Mouse (Mus musculus) limb, embryonic 13.5 days (tissue): ENCODE measurements around the gene Tmem178. TPM values are rescaled to one million over a fixed set of nuclear protein-coding genes. Genes with fewer than 3 reads are reported as not detected.

ENCODE experiments used
- ATAC-seq: fragments of 200-750 bp; cut with Nextera tagmentation; 2 replicates; pipeline ENCODE4 v1.8.0; 2017; ENCODE audit warnings: low read depth, moderate number of reproducible peaks, moderate TSS enrichment; ENCODE audit not compliant: low FRiP score
- H3K27ac ChIP-seq: fragments of 300-500 bp; sonication (generic); 2 replicates; pipeline ENCODE4 v1.5.1; 2015; ENCODE audit warnings: inconsistent platforms, mild to moderate bottlenecking, moderate library complexity
- H3K27me3 ChIP-seq: fragments of 300-500 bp; sonication (generic); 2 replicates; pipeline ENCODE4 v1.6.1; 2015; ENCODE audit warnings: mild to moderate bottlenecking, inconsistent platforms
- H3K36me3 ChIP-seq: fragments of 300-500 bp; sonication (generic); 2 replicates; pipeline ENCODE4 v1.6.1; 2015; ENCODE audit warnings: inconsistent platforms, mild to moderate bottlenecking, moderate library complexity
- H3K4me1 ChIP-seq: fragments of 300-500 bp; sonication (generic); 2 replicates; pipeline ENCODE4 v1.6.1; 2015; ENCODE audit warnings: inconsistent platforms
- H3K4me2 ChIP-seq: fragments of 300-500 bp; sonication (generic); replicated peaks from 2 replicates; pipeline ENCODE4 v1.6.1; 2015; ENCODE audit warnings: inconsistent platforms, mild to moderate bottlenecking, moderate library complexity
- H3K4me3 ChIP-seq: fragments of 300-500 bp; sonication (generic); 2 replicates; pipeline ENCODE4 v1.5.1; 2015; ENCODE audit warnings: moderate library complexity, mild to moderate bottlenecking, inconsistent platforms
- H3K9ac ChIP-seq: fragments of 300-500 bp; sonication (generic); 2 replicates; pipeline ENCODE4 v1.6.1; 2015; ENCODE audit warnings: mild to moderate bottlenecking, inconsistent platforms
- H3K9me3 ChIP-seq: fragments of 300-500 bp; sonication (generic); 2 replicates; pipeline ENCODE4 v1.6.1; 2016; ENCODE audit warnings: inconsistent platforms
- WGBS: fragments of 180-500 bp; shearing (Covaris S2); methylation state at CpG from one replicate; pipeline ENCODE4 v1.1.7; 2015; 5-methylcytosine and 5-hydroxymethylcytosine counted together
- polyA plus RNA-seq: library from polyadenylated mRNA; unstranded; fragments of >200 nt; fragmentation: Nextera tagmentation; extraction: Ambion mirVana; gene quantifications from 2 replicates; pipeline ENCODE4 v1.2.1, GENCODE M21; 2015

Gene Tmem178
- polyA plus RNA-seq, 1 experiment from 2014 or later = 9.1 TPM

DNA sequence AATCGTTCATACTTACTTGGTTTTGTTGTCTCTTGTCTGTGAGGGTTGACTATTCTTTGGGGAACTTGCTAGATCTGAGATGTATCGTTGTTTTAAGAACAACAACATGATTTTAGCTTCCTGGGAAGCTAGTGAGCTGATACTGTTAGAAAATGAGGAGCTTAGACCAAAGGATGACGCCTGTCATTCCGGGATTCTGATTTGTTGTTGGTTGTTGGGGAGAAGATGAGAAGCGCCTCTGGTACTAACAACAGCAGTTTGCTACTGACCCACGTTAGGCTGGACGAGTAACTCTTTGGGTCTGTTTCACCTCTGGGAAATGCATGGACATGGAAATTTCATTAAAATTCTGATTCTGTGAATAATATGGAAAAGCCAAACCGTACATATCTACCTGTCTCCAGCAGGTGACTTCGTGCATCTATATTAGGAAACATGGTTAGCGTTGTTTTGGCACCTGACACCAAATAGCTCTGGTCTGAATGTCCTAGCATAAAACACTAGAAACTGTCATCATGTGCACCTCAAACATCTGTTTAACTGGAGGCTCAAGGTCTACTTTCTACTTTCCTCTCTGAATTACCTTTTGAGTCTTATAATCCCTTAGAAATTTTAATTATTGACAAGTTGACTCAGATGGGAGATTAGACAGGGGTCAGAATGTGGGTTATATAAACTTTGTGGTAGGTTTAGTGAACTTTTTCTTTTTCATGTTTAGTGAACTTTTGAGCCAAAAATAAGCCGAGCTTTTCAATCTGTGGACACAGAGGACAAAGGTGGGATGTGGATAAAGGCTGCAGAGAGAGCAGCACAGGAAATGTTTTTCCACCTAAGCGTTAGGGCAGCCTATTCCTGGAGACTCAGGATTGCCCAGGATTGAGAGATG, 2.9 kb downstream of the Tmem178 start:
- Histone ChIP-seq H3K4me2 (no peak overlapping the region), H3K4me3 (no peak overlapping the region), H3K36me3 (no peaks in the 10 kb centered on the region), H3K4me1 (no peaks in the 10 kb centered on the region; the same call in 1 of the 2 replicates), H3K9me3 (no peaks in the 10 kb centered on the region), H3K9ac (no peak overlapping the region), H3K27me3 (peaks cover 37% of the 10 kb centered on the region), H3K27ac (no peak overlapping the region)
- no peak for ATAC-seq
- WGBS = 79% methylated on average over 12 of the region's 12 CpGs

DNA sequence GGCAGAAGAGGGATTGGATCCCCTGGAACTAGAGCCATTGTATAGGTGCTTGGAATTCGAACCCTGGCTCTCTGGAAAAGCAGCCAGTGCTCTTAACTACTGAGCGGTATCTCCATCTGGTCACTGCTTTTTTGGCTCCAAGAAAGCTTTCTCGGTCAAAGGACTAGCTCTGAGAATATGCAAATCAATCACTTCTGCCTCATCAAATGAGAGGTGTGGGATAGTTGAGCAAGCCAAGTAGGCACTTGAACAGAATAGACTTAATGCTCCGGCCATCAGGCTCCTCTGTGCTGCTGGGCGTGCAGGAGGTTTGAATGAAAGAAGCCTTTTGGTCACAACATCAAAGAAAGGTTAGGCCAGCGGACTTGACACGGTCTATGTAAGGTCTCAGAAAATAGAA, 5.0 kb downstream of the Tmem178 start:
- H3K27me3 ChIP-seq = peaks cover 21% of the 10 kb centered on the region
- ATAC-seq = no peak

DNA sequence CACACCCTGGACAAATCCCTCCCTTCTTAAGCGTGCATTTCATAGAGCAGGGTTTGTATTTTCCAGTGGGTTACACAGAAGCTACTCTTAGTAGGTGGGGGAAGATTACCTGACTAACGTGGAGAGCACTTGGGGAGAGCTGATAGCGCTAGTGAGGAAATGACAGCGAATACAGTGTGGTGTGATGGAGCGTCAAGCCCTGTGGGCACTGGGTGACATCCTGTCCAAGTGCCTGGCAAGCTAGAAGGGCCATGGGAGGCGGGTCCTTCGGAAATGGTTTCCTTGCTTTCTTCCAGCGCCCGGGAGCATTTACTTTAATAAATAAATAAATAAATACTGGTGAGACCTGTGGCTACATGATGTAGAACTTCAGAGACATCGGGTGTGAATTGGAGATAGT, 5.5 kb downstream of the Tmem178 start:
- no peak overlapping the region for H3K9ac ChIP-seq
- no peak for ATAC-seq
- H3K4me2 ChIP-seq = no peak overlapping the region
- H3K27me3 ChIP-seq = peaks cover 16% of the 10 kb centered on the region
- WGBS = 84% methylated on average over 10 of the region's 10 CpGs
- H3K9me3 ChIP-seq = no peaks in the 10 kb centered on the region
- H3K36me3 ChIP-seq = no peaks in the 10 kb centered on the region
- no peaks in the 10 kb centered on the region; the same call in 1 of the 2 replicates for H3K4me1 ChIP-seq
- no peak overlapping the region for H3K4me3 ChIP-seq
- no peak overlapping the region for H3K27ac ChIP-seq

More for the DNA sequence above, 5.0 kb downstream of the Tmem178 start:
- no peak overlapping the region for H3K9ac ChIP-seq
- no peaks in the 10 kb centered on the region; the same call in 1 of the 2 replicates for H3K4me1 ChIP-seq
- no peak overlapping the region for H3K4me3 ChIP-seq
- no peaks in the 10 kb centered on the region for H3K9me3 ChIP-seq
- WGBS = 84% methylated on average over 7 of the region's 7 CpGs
- no peak overlapping the region for H3K27ac ChIP-seq
- H3K4me2 ChIP-seq = no peak overlapping the region
- no peaks in the 10 kb centered on the region for H3K36me3 ChIP-seq

DNA sequence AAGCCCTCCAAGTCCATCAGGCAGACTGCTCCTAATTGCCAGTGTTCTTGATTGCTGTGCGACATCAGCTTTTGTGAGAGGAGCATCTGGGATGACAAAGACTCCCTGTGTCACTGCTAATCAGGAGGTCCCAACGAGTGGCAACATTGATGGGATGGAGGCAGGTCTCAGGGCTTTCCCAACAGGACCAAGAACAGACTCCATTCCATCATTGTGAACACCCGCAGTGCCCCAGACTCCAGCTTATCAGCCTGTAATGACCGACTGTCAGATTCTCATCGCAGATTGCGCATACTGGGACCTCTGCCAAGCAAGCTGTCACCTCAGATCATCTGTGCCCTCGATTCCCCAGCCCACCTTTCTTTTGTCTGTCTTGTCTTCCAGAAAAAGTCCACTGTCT, 7.9 kb downstream of the Tmem178 start:
- Histone ChIP-seq H3K27me3 (no peaks in the 10 kb centered on the region; the same call in 1 of the 2 replicates), H3K27ac (no peak overlapping the region), H3K9me3 (no peaks in the 10 kb centered on the region), H3K9ac (no peak overlapping the region), H3K4me3 (no peak overlapping the region), H3K4me1 (no peaks in the 10 kb centered on the region), H3K36me3 (no peaks in the 10 kb centered on the region), H3K4me2 (no peak overlapping the region)
- no peak for ATAC-seq
- 75% methylated on average over 7 of the region's 7 CpGs for WGBS

DNA sequence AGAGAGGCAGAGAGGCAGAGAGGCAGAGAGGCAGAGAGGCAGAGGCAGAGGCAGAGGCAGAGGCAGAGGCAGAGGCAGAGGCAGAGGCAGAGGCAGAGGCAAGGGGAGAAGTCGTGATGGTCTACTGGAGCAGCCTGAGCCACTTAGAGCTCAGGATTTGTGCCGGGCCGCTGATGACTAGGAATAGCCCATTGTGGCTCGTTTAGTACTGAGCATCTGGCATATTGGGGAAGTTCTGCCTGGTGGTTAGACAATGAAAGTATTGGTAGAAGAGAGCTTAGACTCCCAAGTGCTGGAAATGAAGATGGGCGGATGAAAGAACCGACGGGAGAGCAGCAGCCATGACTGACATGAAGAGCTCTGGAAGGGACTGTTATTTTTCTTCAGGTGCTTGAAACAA, 11.0 kb downstream of the Tmem178 start:
- Histone ChIP-seq H3K9ac (no peak overlapping the region), H3K4me3 (no peak overlapping the region), H3K4me2 (no peak overlapping the region), H3K27me3 (no peaks in the 10 kb centered on the region), H3K4me1 (no peaks in the 10 kb centered on the region), H3K36me3 (no peaks in the 10 kb centered on the region), H3K9me3 (peaks cover 6% of the 10 kb centered on the region; the same call in 1 of the 2 replicates), H3K27ac (no peak overlapping the region)
- no peak for ATAC-seq
- WGBS = 66% methylated on average over 7 of the region's 7 CpGs

DNA sequence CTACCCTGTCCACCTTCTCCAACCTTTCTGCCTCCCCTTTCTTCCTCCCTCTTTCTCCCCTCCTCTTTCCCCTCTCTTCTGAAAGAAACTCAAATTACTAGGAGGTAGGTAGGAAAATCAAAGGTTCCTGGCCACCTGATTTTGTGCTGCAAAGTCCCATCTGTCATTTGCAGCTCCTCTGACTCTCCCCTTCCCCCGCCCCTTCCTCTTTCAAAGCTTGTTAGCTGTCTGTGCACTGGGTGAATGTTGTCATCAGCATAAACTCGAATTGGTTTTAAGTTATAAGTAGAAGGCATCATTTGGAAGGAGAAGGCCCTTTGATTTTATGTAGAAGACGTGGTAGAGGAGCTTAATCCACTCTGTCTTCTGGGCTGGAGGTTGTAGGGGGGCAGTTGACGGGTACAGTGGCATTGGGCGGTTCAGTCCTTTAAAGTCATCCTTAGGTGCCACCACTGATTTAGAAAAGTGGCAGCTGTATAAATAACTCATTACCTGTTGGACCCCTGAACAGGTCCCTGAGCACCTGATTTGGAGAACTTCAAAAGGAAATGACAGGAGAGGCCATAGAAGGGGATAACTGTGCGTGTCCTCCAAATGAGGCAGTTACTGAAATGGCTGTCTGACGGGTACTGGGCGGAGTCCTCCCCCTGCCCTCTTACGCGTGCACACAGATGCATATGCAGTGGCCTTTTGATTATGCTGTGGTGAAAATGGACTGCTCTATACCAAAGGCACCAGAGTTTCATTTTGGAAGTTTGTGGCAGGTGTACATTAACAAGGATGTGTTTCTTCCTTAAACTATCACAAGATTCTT, 11.8 kb downstream of the Tmem178 start:
- no peak overlapping the region for H3K4me3 ChIP-seq
- no peak overlapping the region for H3K27ac ChIP-seq
- H3K9me3 ChIP-seq = peaks cover 8% of the 10 kb centered on the region; the same call in 1 of the 2 replicates
- no peak overlapping the region for H3K4me2 ChIP-seq
- H3K27me3 ChIP-seq = no peaks in the 10 kb centered on the region
- 75% methylated on average over 10 of the region's 10 CpGs for WGBS
- no peaks in the 10 kb centered on the region for H3K36me3 ChIP-seq
- ATAC-seq = no peak
- H3K9ac ChIP-seq = no peak overlapping the region
- H3K4me1 ChIP-seq = no peaks in the 10 kb centered on the region

DNA sequence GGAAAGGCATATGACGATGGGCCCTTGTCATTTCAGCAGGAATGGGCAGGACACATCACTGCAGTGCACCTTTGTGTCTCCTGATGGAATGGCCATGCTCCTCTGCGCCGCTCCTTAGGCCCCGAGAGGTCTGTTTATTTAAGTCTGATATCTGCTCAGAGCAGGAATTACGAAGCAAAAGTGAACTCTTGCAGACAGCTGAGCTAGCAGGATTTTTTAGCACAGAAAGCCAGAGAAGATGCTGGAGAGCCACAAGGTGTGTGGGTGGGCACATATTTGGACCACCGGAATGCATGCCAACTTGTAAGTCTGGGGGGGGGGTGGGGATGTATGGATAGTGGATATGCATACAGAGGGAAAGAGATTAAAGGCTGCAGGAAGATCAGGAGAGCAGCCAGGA, 13.9 kb downstream of the Tmem178 start:
- H3K9me3 ChIP-seq = peaks cover 8% of the 10 kb centered on the region; the same call in 1 of the 2 replicates
- no peaks in the 10 kb centered on the region for H3K36me3 ChIP-seq
- no peak overlapping the region for H3K4me3 ChIP-seq
- no peak overlapping the region for H3K9ac ChIP-seq
- no peaks in the 10 kb centered on the region for H3K27me3 ChIP-seq
- 87% methylated on average over 6 of the region's 6 CpGs for WGBS
- no peaks in the 10 kb centered on the region for H3K4me1 ChIP-seq
- no peak overlapping the region for H3K4me2 ChIP-seq
- no peak for ATAC-seq
- no peak overlapping the region for H3K27ac ChIP-seq

DNA sequence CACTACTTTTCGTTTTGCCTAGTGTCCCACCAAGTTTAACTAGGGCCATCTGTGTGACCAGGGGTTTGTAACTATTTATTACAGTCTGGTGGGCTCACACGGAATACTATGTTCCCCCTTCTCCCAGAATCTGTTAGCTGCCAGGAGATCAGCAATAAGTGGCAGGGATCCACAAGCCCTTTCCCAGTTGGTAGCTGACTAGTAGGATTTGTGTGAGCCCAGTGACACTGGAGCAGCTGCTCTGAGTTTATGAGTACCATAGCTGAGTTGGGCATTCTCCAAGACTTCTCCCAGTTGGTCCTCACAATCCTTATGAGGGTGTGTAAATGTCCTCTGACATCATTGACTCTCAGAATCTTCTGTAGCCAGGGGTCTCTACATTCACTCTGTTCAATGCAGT, 15.4 kb downstream of the Tmem178 start:
- H3K4me3 ChIP-seq = no peak overlapping the region
- H3K4me1 ChIP-seq = no peaks in the 10 kb centered on the region
- no peak overlapping the region for H3K9ac ChIP-seq
- no peak overlapping the region for H3K27ac ChIP-seq
- H3K36me3 ChIP-seq = no peaks in the 10 kb centered on the region
- H3K27me3 ChIP-seq = no peaks in the 10 kb centered on the region
- ATAC-seq = no peak
- no peak overlapping the region for H3K4me2 ChIP-seq
- peaks cover 8% of the 10 kb centered on the region; the same call in 1 of the 2 replicates for H3K9me3 ChIP-seq
- WGBS = 26% methylated on average over 2 of the region's 2 CpGs

DNA sequence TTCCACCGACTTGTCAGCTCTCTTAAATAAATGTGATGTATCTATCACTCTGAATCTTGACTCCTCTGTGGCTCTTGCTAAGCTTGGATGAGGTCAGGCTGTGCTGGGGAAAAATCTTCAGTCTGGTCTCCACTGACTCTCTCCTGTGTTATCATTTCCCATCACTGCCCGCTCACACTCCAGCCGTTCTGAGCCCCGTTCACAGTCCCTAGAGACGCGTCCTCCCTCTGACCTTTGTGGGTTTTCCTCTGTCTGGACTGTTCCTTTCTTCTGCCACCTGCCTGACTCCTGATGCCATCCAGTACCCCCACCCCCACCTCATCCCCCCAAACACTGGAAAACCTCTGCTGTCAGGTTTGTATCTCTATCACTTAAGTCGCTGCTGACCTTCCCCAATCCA, 23.0 kb downstream of the Tmem178 start:
- WGBS = 59% methylated on average over 7 of the region's 7 CpGs
- no peak overlapping the region for H3K4me2 ChIP-seq
- ATAC-seq = no peak
- H3K9me3 ChIP-seq = no peaks in the 10 kb centered on the region
- H3K9ac ChIP-seq = no peak overlapping the region
- no peak overlapping the region for H3K4me3 ChIP-seq
- no peaks in the 10 kb centered on the region for H3K27me3 ChIP-seq
- peaks cover 19% of the 10 kb centered on the region for H3K4me1 ChIP-seq
- H3K27ac ChIP-seq = no peak overlapping the region
- H3K36me3 ChIP-seq = no peaks in the 10 kb centered on the region

DNA sequence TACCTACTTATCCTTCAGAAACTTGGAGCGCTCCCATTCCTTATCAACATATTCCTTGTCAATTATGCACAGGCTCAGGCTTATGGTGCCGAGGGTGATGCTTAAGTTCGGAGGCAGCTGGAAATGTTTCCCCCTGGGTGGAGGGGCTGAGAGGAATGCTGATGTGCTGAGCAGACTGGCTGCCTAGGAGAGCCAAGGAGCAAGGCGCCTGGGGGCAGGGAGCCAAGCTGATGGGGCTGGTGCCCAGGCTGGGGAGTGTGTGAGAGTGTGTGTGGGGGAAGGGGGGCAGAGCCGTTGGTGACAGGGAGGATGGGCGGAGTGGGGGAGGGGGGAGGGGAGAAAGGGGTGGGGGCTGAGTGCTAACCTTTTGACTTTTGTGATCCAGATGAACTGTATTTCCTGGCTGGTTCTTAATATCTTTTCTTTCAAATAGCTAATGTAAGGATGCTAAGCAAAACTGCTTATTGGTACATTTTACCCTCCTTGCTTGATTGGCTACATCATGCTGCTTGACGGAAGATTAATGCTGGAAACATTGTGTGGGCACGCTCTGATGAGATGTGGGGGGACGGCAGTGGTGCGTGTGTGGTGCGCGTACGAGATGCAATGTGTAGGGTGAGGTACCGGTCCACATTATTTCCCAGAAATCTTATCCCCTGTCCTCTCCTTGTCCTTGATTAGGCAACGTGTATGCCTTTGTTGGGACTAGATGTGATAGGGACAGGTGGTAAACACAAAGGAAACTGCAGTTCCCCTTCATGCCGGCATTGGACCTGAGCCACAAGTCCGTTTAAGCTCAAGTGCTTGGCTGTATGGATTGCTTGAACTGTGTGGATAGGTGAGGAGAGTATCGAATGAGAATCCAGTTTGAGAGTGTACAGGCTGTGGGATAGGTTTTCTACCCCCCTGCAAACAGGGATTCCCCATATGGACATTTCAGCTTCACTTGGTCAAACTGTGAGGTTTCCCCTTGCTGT, 25.5 kb downstream of the Tmem178 start:
- Histone ChIP-seq H3K9ac (no peak overlapping the region), H3K27ac (no peak overlapping the region), H3K4me3 (no peak overlapping the region), H3K4me2 (0 out of 2 replicates have a peak overlapping the region, but pooled peaks have one; percentile 3), H3K36me3 (no peaks in the 10 kb centered on the region), H3K4me1 (peaks cover 22% of the 10 kb centered on the region), H3K27me3 (no peaks in the 10 kb centered on the region), H3K9me3 (no peaks in the 10 kb centered on the region)
- WGBS = 54% methylated on average over 18 of the region's 18 CpGs
- ATAC-seq = peak; percentile 57; the same call in 1 of the 2 replicates

DNA sequence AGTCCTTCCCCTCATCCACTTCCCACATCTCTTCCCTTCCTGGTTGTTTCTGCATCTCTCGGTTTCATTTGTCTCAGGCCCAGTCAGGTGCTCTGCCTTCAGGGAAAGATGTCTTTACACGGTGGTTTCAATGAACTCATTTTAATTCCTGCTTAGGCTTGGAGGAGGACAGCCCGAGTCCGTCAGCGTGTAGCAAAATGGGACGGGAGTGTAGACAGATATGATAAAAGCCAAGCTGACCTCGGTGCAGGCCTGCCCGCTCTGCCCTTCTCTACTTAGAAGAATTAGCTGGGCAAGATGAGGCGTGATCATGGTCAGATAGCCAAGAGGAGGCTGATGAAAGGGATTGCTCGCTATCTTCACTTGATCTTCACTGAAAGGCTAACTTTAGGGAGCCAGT, 26.3 kb downstream of the Tmem178 start:
- no peak for ATAC-seq
- H3K9me3 ChIP-seq = 0 out of 2 replicates have a peak, but pooled peaks cover under 1% of the 10 kb centered on the region

More for the DNA sequence above, 26.3 kb downstream of the Tmem178 start:
- Histone ChIP-seq H3K36me3 (no peaks in the 10 kb centered on the region), H3K27me3 (no peaks in the 10 kb centered on the region), H3K4me1 (peaks cover 22% of the 10 kb centered on the region), H3K4me3 (no peak overlapping the region), H3K27ac (no peak overlapping the region), H3K9ac (no peak overlapping the region), H3K4me2 (no peak overlapping the region)
- WGBS = 71% methylated on average over 10 of the region's 10 CpGs
